25 mouse cellular contexts compared by ENCODE assay signal in genomic region chr9:62258005-62258404, GRCm38 (mm10). TPM values are rescaled to one million over a fixed set of nuclear protein-coding genes. Genes with fewer than 3 reads are reported as not detected.
A peak's percentile ranks its signal among the peaks of the same experiment; 100 is the strongest.
DNase-seq lines count a peak whose midpoint lies in the region; TF ChIP-seq lines count a peak whose summit lies in the region.
"Had no signal": no experiment of that assay in that cellular context is flagged by ENCODE, and none has a peak within 500 bp of the region (broad histone marks: within the 10 kb centered on the region; RNA-seq: fewer than 3 reads in every experiment).

No protein-coding gene starts in this region.

- TF ChIP-seq RAD21 in CH12.LX (IDR thresholded peaks at IDR 0.05; ENCODE audit: low read depth, low read length), result no peak

- TF ChIP-seq CTCF in CH12.LX (conservative IDR thresholded peaks at IDR 0.05 in 1 of 2, IDR thresholded peaks at IDR 0.05 in 1 of 2; ENCODE audit: low read depth in 2 of 2, low read length in 2 of 2), result no peak

- in situ Hi-C loops in CH12.LX (cut with MboI; ENCODE audit: low pct_ligation_motif_present, low pct_unique_long_range_greater_than_20kb, low sequenced_read_pairs), result no loop called here

- no peaks in the 10 kb centered on the region for H3K27me3 ChIP-seq in CH12.LX (replicated peaks)
- no peaks in the 10 kb centered on the region for H3K27me3 ChIP-seq in heart, embryonic 10.5 days (ENCODE audit: insufficient read depth, poor library complexity, severe bottlenecking)
- H3K27me3 ChIP-seq: embryonic facial prominence, embryonic 15.5 days; heart, embryonic 12.5 days had no signal

- DNase-seq in adrenal gland, adult (ENCODE audit: inconsistent age in 2 of 2, low spot score in 1 of 2), result peak; percentile 64 to 88
- no peak for DNase-seq in adrenal gland, postnatal 4 days (ENCODE audit: low spot score in 2 of 2)
- DNase-seq in layer of hippocampus, adult 8-10 months (ENCODE audit: low spot score in 2 of 2), result peak; percentile 13 to 21
- no peak for DNase-seq in layer of hippocampus, postnatal 25 days (ENCODE audit: extremely low spot score in 1 of 2, low spot score in 1 of 2)
- peak; percentile 73 for DNase-seq in CH12.LX (ENCODE audit: extremely low read depth)
- DNase-seq in adrenal gland, postnatal 36 days, result peak; percentile 53 to 67
- DNase-seq in heart, embryonic 10.5 days (ENCODE audit: low spot score), result no peak
- DNase-seq in lung, postnatal 10 days, result no peak
- DNase-seq: cerebellum, adult 2 months; cerebellum, postnatal 36 days; kidney, adult 11 months; kidney, postnatal 25 days; liver, postnatal 0 days; lung, postnatal 36 days had no signal

- no peak overlapping the region for H3K9ac ChIP-seq in CH12.LX (ENCODE audit: insufficient read depth, low read depth)
- H3K9ac ChIP-seq: embryonic facial prominence, embryonic 15.5 days; heart, embryonic 12.5 days; liver, postnatal 0 days had no signal

- TF ChIP-seq EP300 in CH12.LX (IDR thresholded peaks at IDR 0.05; ENCODE audit: low read length), result no peak; the same call in 1 of the 2 replicates

- no peaks in the 10 kb centered on the region for H3K79me2 ChIP-seq in CH12.LX (replicated peaks; ENCODE audit: control insufficient read depth, extremely low read depth, insufficient read depth, poor library complexity, severe bottlenecking)

- peaks cover 9% of the 10 kb centered on the region for H3K9me3 ChIP-seq in CH12.LX (replicated peaks; ENCODE audit: low read length)
- no peaks in the 10 kb centered on the region for H3K9me3 ChIP-seq in heart, embryonic 10.5 days
- H3K9me3 ChIP-seq: embryonic facial prominence, embryonic 15.5 days; heart, embryonic 12.5 days; limb, embryonic 10.5 days had no signal

- no peak overlapping the region for H3K4me2 ChIP-seq in CH12.LX (ENCODE audit: insufficient read depth, low read depth, poor library complexity, severe bottlenecking)
- H3K4me2 ChIP-seq: embryonic facial prominence, embryonic 15.5 days; heart, embryonic 12.5 days had no signal

- TF ChIP-seq POLR2A in CH12.LX (IDR thresholded peaks at IDR 0.05; ENCODE audit: low read depth, low read length), result no peak

- H3K4me3 ChIP-seq in CH12.LX (replicated peaks in 1 of 3; ENCODE audit: low read depth in 2 of 3, low read length in 2 of 3, poor library complexity in 1 of 3), result no peak overlapping the region
- no peak overlapping the region for H3K4me3 ChIP-seq in heart, embryonic 10.5 days
- H3K4me3 ChIP-seq: embryonic facial prominence, embryonic 15.5 days; heart, embryonic 12.5 days; limb, embryonic 10.5 days had no signal

- WGBS in heart, embryonic 10.5 days, result 89% methylated on average over 11 of the region's 11 CpGs

- peaks cover 13 to 61% of the 10 kb centered on the region in 2 experiments; a peak in 3 of 4 replicates for H3K4me1 ChIP-seq in CH12.LX (ENCODE audit: control insufficient read depth in 1 of 2, insufficient read depth in 2 of 2)
- H3K4me1 ChIP-seq in heart, embryonic 10.5 days, result peaks cover 12% of the 10 kb centered on the region
- H3K4me1 ChIP-seq: heart, embryonic 12.5 days had no signal

- no peak overlapping the region for H3K27ac ChIP-seq in CH12.LX (ENCODE audit: insufficient read depth, low read depth)
- no peak overlapping the region for H3K27ac ChIP-seq in heart, embryonic 10.5 days
- H3K27ac ChIP-seq: embryonic facial prominence, embryonic 15.5 days; limb, embryonic 10.5 days had no signal

- no peaks in the 10 kb centered on the region for H3K36me3 ChIP-seq in CH12.LX (replicated peaks in 1 of 2; ENCODE audit: control insufficient read depth in 1 of 2, insufficient read depth in 1 of 2, low read length in 1 of 2)
- no peaks in the 10 kb centered on the region for H3K36me3 ChIP-seq in heart, embryonic 10.5 days
- H3K36me3 ChIP-seq: embryonic facial prominence, embryonic 15.5 days; heart, embryonic 12.5 days; limb, embryonic 10.5 days had no signal

- dilution Hi-C loops in CH12.LX (cut with MboI; ENCODE audit: extremely low pct_ligation_motif_present, extremely low pct_unique_long_range_greater_than_20kb, low sequenced_read_pairs), result no loop called here

TF ChIP-seq in CH12.LX, 34 proteins besides CTCF, POLR2A, EP300 and RAD21:
- TF ChIP-seq MAZ (IDR thresholded peaks at IDR 0.05; ENCODE audit: low read depth, low read length) (no peak), NRF1 (IDR thresholded peaks at IDR 0.05; ENCODE audit: low read depth, low read length) (no peak), UBTF (IDR thresholded peaks at IDR 0.05; ENCODE audit: low read depth, low read length) (no peak), ETS1 (conservative IDR thresholded peaks at IDR 0.05; ENCODE audit: low read depth, low read length) (peak; percentile 98), BHLHE40 (IDR thresholded peaks at IDR 0.05; ENCODE audit: low read depth, low read length) (peak; percentile 95), PAX5 (IDR thresholded peaks at IDR 0.05; ENCODE audit: low read length) (no peak), TCF12 (IDR thresholded peaks at IDR 0.05; ENCODE audit: low read depth, low read length) (peak; percentile 59; the same call in 1 of the 2 replicates), RCOR1 (conservative IDR thresholded peaks at IDR 0.05; ENCODE audit: low read depth, low read length) (no peak), MXI1 (IDR thresholded peaks at IDR 0.05; ENCODE audit: low read depth, low read length) (peak; percentile 88), JUN (IDR thresholded peaks at IDR 0.05; ENCODE audit: insufficient read depth, low read depth, low read length) (peak; percentile 67), MEF2A (IDR thresholded peaks at IDR 0.05; ENCODE audit: borderline replicate concordance, low read depth, low read length) (peak; percentile 71; the same call in 1 of the 2 replicates), SIN3A (IDR thresholded peaks at IDR 0.05; ENCODE audit: low read length) (no peak)

RNA-seq across cellular contexts. Expression of gene Spesp1, which starts 24.0 kb away (rescaled TPM):
- total RNA-seq in adrenal gland, postnatal 4 days (2021), result not detected
- under 1 TPM; 0.14 to 0.21 (median 0.20) TPM for total RNA-seq in layer of hippocampus, adult 8-10 months (2022)
- under 1 TPM; 0.16 to 0.17 TPM for total RNA-seq in layer of hippocampus, postnatal 25 days (2021)
- total RNA-seq in CH12.LX (2012; rRNA removed) (not detected in 2 replicates), CH12.LX (2014; rRNA removed) (not detected in 2 replicates)
- polyA plus RNA-seq in CH12.LX (2012; ENCODE audit: insufficient read length, low read depth), result not detected in 2 replicates
- not detected for total RNA-seq in adrenal gland, postnatal 36 days (2021)
- not detected in 2 replicates for polyA plus RNA-seq in heart, embryonic 10.5 days (2016; fragmentation: Nextera tagmentation; extraction: Ambion mirVana)
- total RNA-seq: gastrocnemius, adult 18-20 months; heart, postnatal 25 days; left cerebral cortex, adult 18-20 months; liver, adult 2 months; megakaryocyte-erythroid progenitor cell, adult 5-6 weeks; MEL; midbrain, postnatal 0 days; neutrophil, adult 5-6 weeks had no signal
- polyA plus RNA-seq: cerebellum, adult 2 months; embryonic facial prominence, embryonic 15.5 days; heart, embryonic 12.5 days; limb, embryonic 10.5 days; liver, adult 2 months; liver, postnatal 0 days; midbrain, postnatal 0 days had no signal

Comparison
In these comparisons a context has a peak if more than half of its experiments do, and no peak if none do; other contexts are left out.
1. DNase-seq: peak in adrenal gland, adult (2 of 2), layer of hippocampus, adult 8-10 months (2 of 2), CH12.LX (single experiment) and adrenal gland, postnatal 36 days (2 of 2); none in adrenal gland, postnatal 4 days (0 of 2), layer of hippocampus, postnatal 25 days (0 of 2), heart, embryonic 10.5 days (single experiment) and lung, postnatal 10 days (single experiment).